Mouse (Mus musculus) lung, adult 2 months (tissue): ENCODE measurements around the gene Ak7.

ENCODE experiments used
- CTCF ChIP-seq: fragments of 200-500 bp; IDR thresholded peaks from 2 replicates; pipeline ENCODE4 v1.5.1; 2011; ENCODE audit warnings: mild to moderate bottlenecking, low read length, control low read depth; ENCODE audit not compliant: insufficient read depth
- POLR2A ChIP-seq: fragments of 200-500 bp; IDR thresholded peaks from 2 replicates; pipeline ENCODE4 v1.6.1; 2011; ENCODE audit warnings: low read depth, mild to moderate bottlenecking, control low read depth, low read length, borderline replicate concordance; ENCODE audit errors: extremely low read depth

DNA sequence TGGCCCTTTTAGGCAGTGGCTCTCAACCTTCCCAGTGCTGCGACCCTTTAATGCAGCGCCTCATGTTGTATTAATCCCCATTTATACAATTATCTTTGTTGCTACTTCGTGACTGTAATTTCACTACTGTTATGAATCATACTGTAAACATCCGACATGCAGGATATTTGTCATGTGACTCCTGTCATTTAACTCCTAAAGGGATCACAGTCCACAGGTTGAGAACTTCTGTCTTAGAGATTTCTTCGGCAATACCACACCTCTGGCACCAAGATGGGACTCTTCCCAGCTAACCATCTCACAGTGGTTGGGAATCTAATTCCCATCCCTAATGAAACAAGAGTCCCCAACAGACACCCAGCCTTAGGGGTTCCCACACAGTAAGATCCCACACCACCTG lies 42.3 kb downstream of the Ak7 start:
- TF ChIP-seq CTCF (no peak), POLR2A (no peak)
